Mouse (Mus musculus): Measurements from ENCODE around the gene Rpa2.

GRCm38 (mm10) chr4:132801176-132802077 lies 33.3 kb downstream of the Rpa2 start:
- TF ChIP-seq CTCF (IDR thresholded peaks at IDR 0.05; ENCODE audit: control insufficient read depth, insufficient read depth, insufficient replicate concordance, low read depth, low read length) (no peak), POLR2A (IDR thresholded peaks at IDR 0.05; ENCODE audit: control insufficient read depth, low read depth, low read length) (no peak)
